Mouse (Mus musculus): ENCODE results near the gene Glp1r.

- TF ChIP-seq GATA1 (IDR thresholded peaks at IDR 0.05; ENCODE audit: borderline replicate concordance, low read length): no peak
- TF ChIP-seq FLI1 (IDR thresholded peaks at IDR 0.05; ENCODE audit: low read length): no peak
Measured at GRCm38 (mm10) chr17:30954340-30954739, 52.7 kb downstream of the Glp1r start, which contains the start of gene Umodl1.

Data from megakaryocyte, embryonic 14.5 days (primary cell).